Mouse (Mus musculus) ovary, postnatal 14 days (tissue): Measurements from ENCODE around the gene Tmem178b.
A peak's percentile ranks its signal among the peaks of the same experiment; 100 is the strongest.

Experiments used
- DNase-seq: peaks from one replicate; pipeline ENCODE4 v3.0.0; 2022; ENCODE audit warnings: low spot score

Tmem178b gene

DNA sequence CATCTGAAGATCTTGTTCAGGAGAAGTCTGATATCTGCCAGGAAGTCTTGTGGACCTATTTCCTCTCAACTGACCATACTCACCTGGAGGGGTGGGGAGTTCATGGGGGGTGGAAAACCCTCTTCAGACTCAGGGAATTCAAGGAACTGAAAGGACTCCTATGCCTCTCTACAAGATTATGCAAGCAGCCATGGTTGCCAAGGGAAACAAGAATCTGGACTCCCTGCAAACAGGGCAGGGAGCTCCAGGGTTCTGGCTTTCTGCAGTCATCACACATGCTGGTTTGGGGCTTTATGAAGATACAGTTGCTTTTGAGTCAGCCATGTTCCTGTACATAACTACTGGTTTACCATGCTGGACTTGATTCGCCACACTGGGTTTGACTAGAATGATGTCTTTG is 390.6 kb downstream of the Tmem178b start:
- DNase-seq, result no peak

DNA sequence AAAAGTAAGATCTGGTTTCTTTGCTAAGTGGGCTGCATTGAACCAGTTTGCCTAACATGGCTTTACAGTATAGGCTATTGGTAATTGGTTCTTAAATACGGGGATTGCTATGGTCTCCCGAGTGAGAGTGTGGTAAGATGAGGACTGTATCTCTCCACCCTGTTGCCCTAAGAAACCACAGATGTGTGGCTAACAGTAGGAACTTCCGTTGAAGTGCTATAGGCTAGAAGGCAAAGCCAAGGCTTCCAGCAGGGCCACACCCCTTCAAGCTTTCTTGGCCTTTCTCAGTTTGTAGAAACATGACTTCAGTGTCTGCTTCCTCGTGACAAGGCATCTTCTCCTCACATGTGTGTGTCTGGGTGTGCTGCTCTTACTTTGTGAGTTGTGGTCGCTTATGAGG is 427.6 kb downstream of the Tmem178b start:
- DNase-seq, result no peak

DNA sequence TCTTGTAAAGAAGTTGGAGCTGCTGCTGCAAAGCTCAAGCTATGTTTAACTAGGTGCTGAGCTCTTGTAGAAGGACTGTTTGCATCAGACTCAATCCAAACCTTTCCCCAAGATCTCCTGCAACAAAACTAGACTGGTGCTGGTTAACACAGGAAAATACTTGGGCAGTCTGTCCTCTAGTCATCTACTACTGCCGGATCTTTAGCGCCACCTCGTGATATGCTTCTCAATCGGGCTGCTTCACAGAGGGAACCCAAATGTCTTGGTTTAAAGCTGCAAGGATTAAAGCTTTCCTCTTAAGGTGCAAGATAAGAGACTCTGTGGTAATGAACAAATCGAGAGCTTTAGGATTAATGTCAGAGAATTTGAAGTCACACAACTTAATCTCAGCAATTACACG is 430.3 kb downstream of the Tmem178b start:
- peak; percentile 19 for DNase-seq
